ENCODE assay signal across 28 mouse cellular contexts in genomic region chr15:100770338-100770737, GRCm38 (mm10). TPM values are rescaled to one million over a fixed set of nuclear protein-coding genes. Genes with fewer than 3 reads are reported as not detected.
DNase-seq lines count a peak whose midpoint lies in the region; ATAC-seq and TF ChIP-seq lines count a peak whose summit lies in the region.
"Had no signal": no experiment of that assay in that cellular context is flagged by ENCODE, and none has a peak within 500 bp of the region (broad histone marks: within the 10 kb centered on the region; RNA-seq: fewer than 3 reads in every experiment).

No protein-coding gene starts in this region.

- H3K36me3 ChIP-seq in midbrain, embryonic 11.5 days (ENCODE audit: control insufficient read depth, insufficient read depth, low read length) = no peaks in the 10 kb centered on the region
- H3K36me3 ChIP-seq in midbrain, embryonic 13.5 days = peaks cover 40% of the 10 kb centered on the region
- H3K36me3 ChIP-seq: embryonic facial prominence, embryonic 12.5 days; embryonic facial prominence, embryonic 15.5 days; heart, embryonic 12.5 days; heart, embryonic 15.5 days had no signal

- no peaks in the 10 kb centered on the region for H3K4me1 ChIP-seq in midbrain, embryonic 11.5 days (ENCODE audit: control insufficient read depth, insufficient read depth, low read length)
- H3K4me1 ChIP-seq in midbrain, embryonic 13.5 days (replicated peaks) = peaks cover 14% of the 10 kb centered on the region; the same call in 1 of the 2 replicates
- H3K4me1 ChIP-seq in cortical plate, adult 2 months (ENCODE audit: control insufficient read depth, insufficient read depth, low read length) = peaks cover 2% of the 10 kb centered on the region; the same call in 1 of the 2 replicates
- H3K4me1 ChIP-seq: heart, embryonic 15.5 days had no signal

- H3K27me3 ChIP-seq in midbrain, embryonic 11.5 days (ENCODE audit: control insufficient read depth, insufficient read depth, low read length) = no peaks in the 10 kb centered on the region
- no peaks in the 10 kb centered on the region for H3K27me3 ChIP-seq in midbrain, embryonic 13.5 days
- H3K27me3 ChIP-seq: embryonic facial prominence, embryonic 12.5 days; embryonic facial prominence, embryonic 15.5 days had no signal

- H3K9me3 ChIP-seq in midbrain, embryonic 11.5 days (ENCODE audit: control insufficient read depth, low read length) = no peaks in the 10 kb centered on the region
- no peaks in the 10 kb centered on the region for H3K9me3 ChIP-seq in midbrain, embryonic 13.5 days
- H3K9me3 ChIP-seq: embryonic facial prominence, embryonic 12.5 days; embryonic facial prominence, embryonic 15.5 days; heart, embryonic 12.5 days; heart, embryonic 15.5 days had no signal

- no peak overlapping the region for H3K4me3 ChIP-seq in layer of hippocampus, adult 2 months
- H3K4me3 ChIP-seq in midbrain, embryonic 11.5 days (ENCODE audit: low read depth, low read length) = no peak overlapping the region
- H3K4me3 ChIP-seq in midbrain, embryonic 13.5 days (replicated peaks) = no peak overlapping the region
- H3K4me3 ChIP-seq in cortical plate, adult 2 months (ENCODE audit: insufficient read depth, low read length) = no peak overlapping the region
- H3K4me3 ChIP-seq: embryonic facial prominence, embryonic 12.5 days; embryonic facial prominence, embryonic 15.5 days; gastrocnemius, adult 2 months; heart, embryonic 12.5 days; heart, embryonic 15.5 days had no signal

- no peak for DNase-seq in layer of hippocampus, adult 2 months (ENCODE audit: low spot score in 2 of 2)
- DNase-seq in layer of hippocampus, postnatal 36 days = no peak
- peak; percentile 37 for DNase-seq in midbrain, embryonic 11.5 days (ENCODE audit: low spot score, missing footprints)
- DNase-seq in kidney, postnatal 36 days = no peak
- DNase-seq: adrenal gland, adult 2 months; adrenal gland, postnatal 14 days; B cell, adult 2 months; cerebellum, adult 11-12 months; cerebellum, adult 8-10 months; cerebellum, postnatal 10 days; cerebellum, postnatal 36 days; forebrain, postnatal 0 days; gastrocnemius, adult 2 months; gastrocnemius, postnatal 14 days; heart, adult 11 months; heart, postnatal 10 days; heart, postnatal 4 days had no signal

- WGBS in midbrain, embryonic 11.5 days = 94% methylated on average over 5 of the region's 5 CpGs
- 97% methylated on average over 5 of the region's 5 CpGs for WGBS in midbrain, embryonic 13.5 days

- no peak overlapping the region for H3K9ac ChIP-seq in midbrain, embryonic 11.5 days (ENCODE audit: low read length)
- no peak overlapping the region for H3K9ac ChIP-seq in midbrain, embryonic 13.5 days (replicated peaks)
- H3K9ac ChIP-seq: embryonic facial prominence, embryonic 12.5 days; embryonic facial prominence, embryonic 15.5 days; forebrain, postnatal 0 days; heart, embryonic 12.5 days; heart, embryonic 15.5 days; hindbrain, embryonic 14.5 days had no signal

- TF ChIP-seq POLR2A in cortical plate, adult 2 months (IDR thresholded peaks at IDR 0.05; ENCODE audit: extremely low read depth, insufficient read depth, low read length) = no peak

- peak overlapping the region; percentile 32; the same call in 1 of the 2 replicates for H3K27ac ChIP-seq in layer of hippocampus, adult 2 months
- no peak overlapping the region for H3K27ac ChIP-seq in midbrain, embryonic 11.5 days (ENCODE audit: low read depth, low read length)
- no peak overlapping the region for H3K27ac ChIP-seq in midbrain, embryonic 13.5 days
- H3K27ac ChIP-seq in cortical plate, adult 2 months (ENCODE audit: insufficient read depth, low read length) = peak overlapping the region; percentile 39; the same call in 1 of the 2 replicates
- H3K27ac ChIP-seq: embryonic facial prominence, embryonic 12.5 days; embryonic facial prominence, embryonic 15.5 days; gastrocnemius, adult 2 months; heart, embryonic 15.5 days; hindbrain, embryonic 14.5 days; hindbrain, postnatal 0 days had no signal

- no peak for TF ChIP-seq CTCF in layer of hippocampus, adult 2 months (conservative IDR thresholded peaks at IDR 0.05)
- TF ChIP-seq CTCF in cortical plate, adult 2 months (IDR thresholded peaks at IDR 0.05; ENCODE audit: extremely low read depth, insufficient read depth, low read length) = no peak

- H3K4me2 ChIP-seq in midbrain, embryonic 11.5 days = no peak overlapping the region
- H3K4me2 ChIP-seq in midbrain, embryonic 13.5 days (replicated peaks) = no peak overlapping the region
- H3K4me2 ChIP-seq: embryonic facial prominence, embryonic 12.5 days; embryonic facial prominence, embryonic 15.5 days; heart, embryonic 12.5 days; heart, embryonic 15.5 days; hindbrain, embryonic 14.5 days had no signal

- ATAC-seq in midbrain, embryonic 11.5 days (ENCODE audit: low FRiP score) = no peak
- ATAC-seq in midbrain, embryonic 13.5 days = no peak
- ATAC-seq: CD4-positive, CD25-positive, alpha-beta regulatory T cell, adult 4 months; forebrain, embryonic 14.5 days; hindbrain, postnatal 0 days; inflammation-experienced regulatory T-cells, adult 6 months had no signal

RNA-seq across cellular contexts. Expression of gene Slc4a8, which starts 8.8 kb away (rescaled TPM):
- total RNA-seq in layer of hippocampus, adult 2 months (2021) = 10 to 100 TPM; 77.4 to 94.2 TPM
- 10 to 100 TPM; 79.4 to 90.0 TPM for total RNA-seq in layer of hippocampus, postnatal 36 days (2021)
- polyA plus RNA-seq in midbrain, embryonic 11.5 days (2014; fragmentation: Nextera tagmentation; extraction: Ambion mirVana) = 7.1 and 9.2 TPM in 2 replicates
- 23.3 and 23.4 TPM in 2 replicates for polyA plus RNA-seq in midbrain, embryonic 13.5 days (2015; fragmentation: Nextera tagmentation; extraction: Ambion mirVana)
- polyA plus RNA-seq in cortical plate, adult 2 months (2012; rRNA removed) = 31.4 and 36.0 TPM in 2 replicates

RNA-seq across cellular contexts. Expression of gene Galnt6, which starts 41.2 kb away (rescaled TPM):
- 1 to 10 TPM; 5.6 to 7.0 TPM for total RNA-seq in layer of hippocampus, adult 2 months (2021)
- total RNA-seq in layer of hippocampus, postnatal 36 days (2021) = 1 to 10 TPM; 5.5 to 6.0 TPM
- polyA plus RNA-seq in midbrain, embryonic 11.5 days (2014; fragmentation: Nextera tagmentation; extraction: Ambion mirVana) = 0.04 TPM in 1 of 2 replicates, not detected in the other
- polyA plus RNA-seq in midbrain, embryonic 13.5 days (2015; fragmentation: Nextera tagmentation; extraction: Ambion mirVana) = not detected in 2 replicates
- 6.5 and 8.2 TPM in 2 replicates for polyA plus RNA-seq in cortical plate, adult 2 months (2012; rRNA removed)

Comparison
In these comparisons a context has a peak if more than half of its experiments do, and no peak if none do; other contexts are left out.
1. H3K27ac ChIP-seq: peak in layer of hippocampus, adult 2 months (single experiment) and cortical plate, adult 2 months (single experiment); none in midbrain, embryonic 11.5 days (single experiment) and midbrain, embryonic 13.5 days (single experiment).